Mouse (Mus musculus) lung, adult 2 months (tissue): ENCODE data around the gene Fzd7. TPM values are rescaled to one million over a fixed set of nuclear protein-coding genes. Genes with fewer than 3 reads are reported as not detected.
A peak's percentile ranks its signal among the peaks of the same experiment; 100 is the strongest.

Experiments used
- DNase-seq: peaks from one replicate; pipeline ENCODE4 v3.0.0; 2022
- H3K4me1 ChIP-seq: fragments of 200-500 bp; 2 replicates; pipeline ENCODE4 v1.6.1; 2011; ENCODE audit warnings: low read length; ENCODE audit not compliant: control insufficient read depth, insufficient read depth
- H3K4me3 ChIP-seq: fragments of 200-500 bp; replicated peaks from 2 replicates; pipeline ENCODE3; 2011; ENCODE audit warnings: low read depth, mild to moderate bottlenecking, control low read depth, low read length; ENCODE audit errors: extremely low read depth
- CTCF ChIP-seq: fragments of 200-500 bp; IDR thresholded peaks from 2 replicates; pipeline ENCODE4 v1.5.1; 2011; ENCODE audit warnings: mild to moderate bottlenecking, low read length, control low read depth; ENCODE audit not compliant: insufficient read depth
- POLR2A ChIP-seq: fragments of 200-500 bp; IDR thresholded peaks from 2 replicates; pipeline ENCODE4 v1.6.1; 2011; ENCODE audit warnings: low read depth, mild to moderate bottlenecking, control low read depth, low read length, borderline replicate concordance; ENCODE audit errors: extremely low read depth
- WGBS: fragments of 180-500 bp; shearing (Covaris S2); methylation state at CpG from one replicate; pipeline ENCODE4 v1.1.7; 2018; 5-methylcytosine and 5-hydroxymethylcytosine counted together
- polyA plus RNA-seq: library from polyadenylated mRNA; depleted of rRNA; stranded (reverse); fragments of >200 nt; gene quantifications from 2 replicates; pipeline ENCODE4 v1.2.3, GENCODE M21; 2012

Gene Fzd7
- polyA plus RNA-seq, 1 experiment, result 39.4 TPM

GRCm38 (mm10) chr1:59481456-59482291 lies 550 bp upstream of the Fzd7 start:
- Histone ChIP-seq H3K4me1 (peaks cover 10% of the 10 kb centered on the region; the same call in 1 of the 2 replicates), H3K4me3 (peak overlapping the region; percentile 80)
- TF ChIP-seq CTCF, result no peak
- TF ChIP-seq POLR2A, result peak; percentile 93
- DNase-seq, result peak; percentile 88
- WGBS, result under 1% methylated on average over 57 of the region's 57 CpGs

- Histone ChIP-seq H3K4me3 (peak overlapping the region; percentile 79), H3K4me1 (peaks cover 10% of the 10 kb centered on the region; the same call in 1 of the 2 replicates)
- DNase-seq, result peak; percentile 74
- WGBS, result 1% methylated on average over 86 of the region's 88 CpGs
- TF ChIP-seq CTCF, result no peak
Observed at GRCm38 (mm10) chr1:59482696-59483520, 684 bp downstream of the Fzd7 start.

DNA sequence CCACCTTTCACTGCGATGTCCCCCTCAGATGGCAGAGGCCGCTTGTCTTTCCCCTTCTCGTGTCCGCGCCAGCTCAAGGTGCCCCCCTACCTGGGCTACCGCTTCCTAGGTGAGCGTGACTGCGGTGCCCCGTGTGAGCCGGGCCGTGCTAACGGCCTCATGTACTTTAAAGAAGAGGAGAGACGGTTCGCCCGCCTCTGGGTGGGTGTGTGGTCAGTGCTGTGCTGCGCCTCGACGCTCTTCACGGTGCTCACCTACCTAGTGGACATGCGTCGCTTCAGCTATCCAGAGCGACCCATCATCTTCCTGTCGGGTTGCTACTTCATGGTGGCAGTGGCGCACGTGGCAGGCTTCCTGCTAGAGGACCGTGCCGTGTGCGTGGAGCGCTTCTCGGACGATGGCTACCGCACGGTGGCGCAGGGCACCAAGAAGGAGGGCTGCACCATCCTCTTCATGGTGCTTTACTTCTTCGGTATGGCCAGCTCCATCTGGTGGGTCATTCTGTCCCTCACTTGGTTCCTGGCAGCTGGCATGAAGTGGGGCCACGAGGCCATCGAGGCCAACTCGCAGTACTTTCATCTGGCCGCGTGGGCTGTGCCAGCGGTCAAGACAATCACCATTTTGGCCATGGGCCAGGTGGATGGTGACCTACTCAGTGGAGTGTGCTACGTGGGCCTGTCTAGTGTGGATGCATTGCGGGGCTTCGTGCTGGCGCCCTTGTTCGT lies 1.5 kb downstream of the Fzd7 start:
- DNase-seq, result peak; percentile 77
- peak overlapping the region; percentile 79 for H3K4me3 ChIP-seq
- peaks cover 10% of the 10 kb centered on the region; the same call in 1 of the 2 replicates for H3K4me1 ChIP-seq
- WGBS, result 10% methylated on average over 46 of the region's 46 CpGs
- TF ChIP-seq POLR2A, result no peak
- TF ChIP-seq CTCF, result peak; percentile 72

DNA sequence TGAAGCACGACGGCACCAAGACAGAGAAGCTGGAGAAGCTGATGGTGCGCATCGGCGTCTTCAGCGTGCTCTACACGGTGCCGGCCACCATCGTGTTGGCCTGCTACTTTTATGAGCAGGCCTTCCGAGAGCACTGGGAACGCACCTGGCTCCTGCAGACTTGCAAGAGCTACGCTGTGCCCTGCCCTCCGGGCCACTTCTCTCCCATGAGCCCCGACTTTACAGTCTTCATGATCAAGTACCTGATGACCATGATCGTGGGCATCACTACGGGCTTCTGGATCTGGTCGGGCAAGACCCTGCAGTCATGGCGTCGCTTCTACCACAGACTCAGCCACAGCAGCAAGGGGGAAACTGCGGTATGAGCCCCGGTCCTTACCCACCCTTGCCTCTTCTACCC lies 2.1 kb downstream of the Fzd7 start:
- Histone ChIP-seq H3K4me3 (peak overlapping the region; percentile 79), H3K4me1 (peaks cover 10% of the 10 kb centered on the region; the same call in 1 of the 2 replicates)
- no peak for DNase-seq
- WGBS, result 37% methylated on average over 21 of the region's 21 CpGs
- TF ChIP-seq CTCF (no peak), POLR2A (no peak)

GRCm38 (mm10) chr1:59484791-59485785 lies 2.9 kb downstream of the Fzd7 start:
- no peak for DNase-seq

DNA sequence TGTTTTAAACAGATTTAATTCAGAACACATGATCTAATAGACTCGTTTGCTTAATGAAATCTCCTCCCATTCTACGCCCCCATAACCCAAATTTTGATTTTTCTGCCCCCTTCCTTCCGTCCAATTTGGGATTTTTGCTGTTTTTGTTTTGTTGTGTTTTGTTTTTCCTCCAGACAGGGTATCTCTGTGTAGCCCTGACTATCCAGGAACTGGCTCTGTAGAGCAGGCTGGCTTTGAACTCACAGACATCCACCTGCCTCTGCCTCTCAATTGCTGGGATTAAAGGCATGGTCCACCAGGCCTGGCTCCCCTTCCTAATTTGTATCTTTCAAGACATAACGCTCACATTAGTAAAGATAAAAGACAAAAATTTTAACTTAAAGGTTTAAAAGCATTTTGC lies 3.6 kb downstream of the Fzd7 start:
- TF ChIP-seq POLR2A, result no peak
- no peak for TF ChIP-seq CTCF
- Histone ChIP-seq H3K4me1 (peaks cover 10% of the 10 kb centered on the region; the same call in 1 of the 2 replicates), H3K4me3 (no peak overlapping the region)
- no peak for DNase-seq
- 60% methylated on average over 4 of the region's 4 CpGs for WGBS

More at GRCm38 (mm10) chr1:59484791-59485785, 2.9 kb downstream of the Fzd7 start:
- peak overlapping the region; percentile 6 for H3K4me3 ChIP-seq
- 46% methylated on average over 16 of the region's 16 CpGs for WGBS
- H3K4me1 ChIP-seq, result peaks cover 10% of the 10 kb centered on the region; the same call in 1 of the 2 replicates
- TF ChIP-seq POLR2A (no peak), CTCF (no peak)

- peaks cover 10% of the 10 kb centered on the region; the same call in 1 of the 2 replicates for H3K4me1 ChIP-seq
Observed at GRCm38 (mm10) chr1:59487651-59488051, 5.4 kb downstream of the Fzd7 start.

GRCm38 (mm10) chr1:59488481-59488880 lies 6.3 kb downstream of the Fzd7 start:
- WGBS, result 38% methylated on average over 4 of the region's 4 CpGs
- TF ChIP-seq POLR2A (no peak), CTCF (no peak)
- DNase-seq, result no peak
- Histone ChIP-seq H3K4me3 (no peak overlapping the region), H3K4me1 (peaks cover 6% of the 10 kb centered on the region; the same call in 1 of the 2 replicates)

More at GRCm38 (mm10) chr1:59487651-59488051, 5.4 kb downstream of the Fzd7 start:
- H3K4me3 ChIP-seq, result no peak overlapping the region
- DNase-seq, result peak; percentile 46
- TF ChIP-seq POLR2A, result no peak
- TF ChIP-seq CTCF, result no peak
- WGBS, result 21% methylated on average over 10 of the region's 10 CpGs
